Mouse (Mus musculus) testis, adult 2 months (tissue): Measurements from ENCODE around the gene Ccdc149. TPM values are rescaled to one million over a fixed set of nuclear protein-coding genes. Genes with fewer than 3 reads are reported as not detected.

ENCODE experiments used
- H3K27ac ChIP-seq: fragments of 200-500 bp; 2 replicates; pipeline ENCODE4 v1.5.1; 2012; ENCODE audit warnings: low read depth, low read length; ENCODE audit not compliant: control insufficient read depth, insufficient read depth
- H3K27me3 ChIP-seq: fragments of 200-500 bp; 2 replicates; pipeline ENCODE4 v1.6.1; 2012; ENCODE audit warnings: mild to moderate bottlenecking, low read length, moderate library complexity; ENCODE audit not compliant: control insufficient read depth, insufficient read depth
- H3K36me3 ChIP-seq: fragments of 200-500 bp; 2 replicates; pipeline ENCODE4 v1.6.1; 2012; ENCODE audit warnings: mild to moderate bottlenecking, low read length; ENCODE audit not compliant: control insufficient read depth, insufficient read depth
- H3K4me1 ChIP-seq: fragments of 200-500 bp; 2 replicates; pipeline ENCODE4 v1.6.1; 2012; ENCODE audit warnings: low read length; ENCODE audit not compliant: control insufficient read depth, insufficient read depth
- H3K4me3 ChIP-seq: fragments of 200-500 bp; 2 replicates; pipeline ENCODE4 v1.5.1; 2012; ENCODE audit warnings: low read depth, mild to moderate bottlenecking, low read length, moderate library complexity, mixed read lengths; ENCODE audit not compliant: control insufficient read depth
- CTCF ChIP-seq: fragments of 200-500 bp; IDR thresholded peaks from 2 replicates; pipeline ENCODE4 v1.5.1; 2012; ENCODE audit warnings: low read depth, mild to moderate bottlenecking, inconsistent platforms, low read length, moderate library complexity; ENCODE audit not compliant: control insufficient read depth, insufficient read depth, insufficient replicate concordance
- POLR2A ChIP-seq: fragments of 200-500 bp; IDR thresholded peaks from 2 replicates; pipeline ENCODE4 v1.6.1; 2012; ENCODE audit warnings: low read depth, mild to moderate bottlenecking, inconsistent platforms, low read length, moderate library complexity; ENCODE audit not compliant: control insufficient read depth
- polyA plus RNA-seq: library from polyadenylated mRNA; depleted of rRNA; stranded (reverse); fragments of >200 nt; gene quantifications from 2 replicates; pipeline ENCODE4 v1.2.3, GENCODE M21; 2012

The Ccdc149 gene
- polyA plus RNA-seq, 1 experiment: 0.52 TPM

DNA sequence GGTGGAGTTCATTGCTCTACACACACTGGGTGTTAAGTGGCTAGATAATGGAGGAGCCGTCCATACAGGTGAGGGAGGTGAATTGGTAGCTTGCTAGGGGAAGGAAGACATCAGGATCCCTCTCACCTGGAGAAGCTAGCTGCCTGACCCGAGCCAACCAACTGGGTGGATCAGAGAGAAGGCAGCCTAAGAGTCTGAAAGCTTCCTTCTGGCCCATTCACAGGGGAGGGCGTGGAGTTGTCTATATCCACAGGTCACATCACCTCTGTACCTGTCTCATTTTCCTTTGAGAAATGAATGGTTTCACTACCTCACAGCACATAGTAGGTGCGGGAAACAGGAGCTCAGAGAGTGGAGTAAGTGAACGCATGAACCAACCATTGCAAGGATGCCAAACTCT, 770 bp downstream of the Ccdc149 start:
- peak overlapping the region; percentile 77; the same call in 1 of the 2 replicates for H3K4me3 ChIP-seq
- no peaks in the 10 kb centered on the region for H3K36me3 ChIP-seq
- H3K4me1 ChIP-seq: peaks cover 3% of the 10 kb centered on the region; the same call in 1 of the 2 replicates
- H3K27me3 ChIP-seq: no peaks in the 10 kb centered on the region
- TF ChIP-seq POLR2A (no peak), CTCF (no peak)
- H3K27ac ChIP-seq: no peak overlapping the region

DNA sequence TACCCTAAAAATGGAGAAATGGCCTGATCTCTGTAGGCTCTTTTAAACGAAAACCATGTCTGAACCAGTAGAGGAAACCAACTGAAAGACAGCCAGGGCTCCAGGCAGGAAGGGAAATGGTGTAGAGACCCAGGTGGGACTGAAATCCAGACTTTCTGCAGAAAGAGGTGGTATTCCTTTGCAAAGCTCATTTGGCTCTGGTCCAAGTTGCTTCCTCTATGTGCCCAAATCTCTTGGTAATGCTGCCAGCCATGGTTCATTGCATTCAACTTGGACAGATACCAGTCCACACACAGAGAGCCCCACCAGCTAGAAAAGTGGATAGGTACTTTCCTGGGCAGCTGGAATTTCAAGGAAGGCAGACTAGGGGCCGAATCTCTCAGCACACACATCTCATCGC, 3.5 kb downstream of the Ccdc149 start:
- H3K4me3 ChIP-seq: no peak overlapping the region
- no peak overlapping the region for H3K27ac ChIP-seq
- no peaks in the 10 kb centered on the region for H3K27me3 ChIP-seq
- no peak for TF ChIP-seq CTCF
- TF ChIP-seq POLR2A: no peak
- H3K36me3 ChIP-seq: no peaks in the 10 kb centered on the region
- H3K4me1 ChIP-seq: peaks cover 3% of the 10 kb centered on the region; the same call in 1 of the 2 replicates

DNA sequence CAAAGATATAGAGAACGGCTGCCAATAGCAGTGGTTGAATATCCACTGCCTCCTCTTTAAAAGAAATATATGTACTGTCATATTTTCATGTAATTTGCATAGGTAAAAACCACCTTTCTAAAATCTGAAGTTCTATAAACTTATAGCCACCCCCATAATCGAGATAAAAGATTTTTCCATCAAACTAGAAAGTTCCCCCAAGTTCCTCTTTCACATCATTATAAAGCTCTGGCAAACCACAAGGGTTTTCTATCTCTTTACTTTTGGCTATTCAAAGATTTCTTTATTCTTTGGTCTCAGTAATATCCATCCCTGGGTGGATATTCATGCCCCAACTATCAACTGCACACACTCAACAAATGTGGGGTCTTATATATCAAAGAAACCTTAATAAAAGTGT, 8.9 kb downstream of the Ccdc149 start:
- no peaks in the 10 kb centered on the region for H3K4me1 ChIP-seq
- TF ChIP-seq POLR2A (no peak), CTCF (no peak)
- no peak overlapping the region for H3K27ac ChIP-seq
- H3K27me3 ChIP-seq: no peaks in the 10 kb centered on the region
- H3K36me3 ChIP-seq: no peaks in the 10 kb centered on the region
- H3K4me3 ChIP-seq: no peak overlapping the region

- Histone ChIP-seq H3K27ac (no peak overlapping the region), H3K36me3 (no peaks in the 10 kb centered on the region), H3K4me1 (no peaks in the 10 kb centered on the region), H3K4me3 (no peak overlapping the region), H3K27me3 (no peaks in the 10 kb centered on the region)
- TF ChIP-seq POLR2A (no peak), CTCF (no peak)
Observed at GRCm38 (mm10) chr5:52461434-52462124, 9.7 kb downstream of the Ccdc149 start.

GRCm38 (mm10) chr5:52459308-52459707, 12.0 kb downstream of the Ccdc149 start:
- H3K36me3 ChIP-seq: no peaks in the 10 kb centered on the region
- no peak for TF ChIP-seq CTCF
- no peak for TF ChIP-seq POLR2A
- H3K4me3 ChIP-seq: no peak overlapping the region
- H3K4me1 ChIP-seq: no peaks in the 10 kb centered on the region
- H3K27ac ChIP-seq: no peak overlapping the region
- H3K27me3 ChIP-seq: no peaks in the 10 kb centered on the region

DNA sequence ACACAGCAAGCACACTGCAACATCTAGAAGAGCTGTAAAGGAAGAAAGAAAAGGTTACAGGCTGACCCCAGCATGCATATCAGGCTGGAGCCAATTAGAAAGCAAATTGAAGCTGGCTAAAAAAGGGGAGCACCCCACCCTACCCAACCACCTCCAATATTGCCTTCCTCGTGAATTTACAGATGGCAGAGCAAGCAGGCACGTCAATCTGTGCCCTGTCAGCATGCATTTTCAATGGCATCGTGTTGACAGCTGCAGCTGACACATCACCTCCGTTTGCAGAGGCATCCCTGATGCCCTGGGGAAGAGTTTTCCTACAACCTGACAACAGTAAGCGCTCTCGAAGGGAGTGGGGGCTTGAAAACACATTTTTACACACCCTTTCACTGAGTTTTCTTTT, 14.2 kb downstream of the Ccdc149 start:
- TF ChIP-seq CTCF: no peak
- no peak for TF ChIP-seq POLR2A
- Histone ChIP-seq H3K4me1 (no peaks in the 10 kb centered on the region), H3K4me3 (no peak overlapping the region), H3K36me3 (no peaks in the 10 kb centered on the region), H3K27me3 (no peaks in the 10 kb centered on the region), H3K27ac (no peak overlapping the region)

DNA sequence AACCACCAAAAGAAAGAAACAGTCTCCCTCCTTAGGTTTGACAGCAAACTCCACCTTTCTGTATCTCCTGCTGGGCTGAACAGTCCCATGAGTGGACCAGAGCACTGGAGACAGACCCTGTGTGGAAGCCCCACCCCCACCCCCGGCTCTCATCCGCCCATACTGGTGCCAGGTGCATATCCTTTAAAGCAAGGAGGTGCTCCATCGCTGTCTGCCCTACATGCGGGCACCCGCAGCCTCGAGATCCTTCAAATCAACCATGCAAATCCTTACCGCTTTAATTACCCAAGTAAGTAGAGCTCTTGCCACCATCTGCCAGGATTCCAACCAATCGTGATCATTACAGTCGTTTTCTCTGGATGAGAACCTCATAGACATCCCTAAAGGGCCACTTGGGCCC, 20.5 kb downstream of the Ccdc149 start:
- Histone ChIP-seq H3K27ac (no peak overlapping the region), H3K4me1 (no peaks in the 10 kb centered on the region), H3K36me3 (no peaks in the 10 kb centered on the region), H3K27me3 (no peaks in the 10 kb centered on the region), H3K4me3 (no peak overlapping the region)
- TF ChIP-seq POLR2A (no peak), CTCF (no peak)
